Mouse (Mus musculus) liver, adult 2 months (tissue): ENCODE measurements around the gene Sipa1l1. TPM values are rescaled to one million over a fixed set of nuclear protein-coding genes. Genes with fewer than 3 reads are reported as not detected.
A peak's percentile ranks its signal among the peaks of the same experiment; 100 is the strongest.

Experiments used
- DNase-seq: peaks from one replicate; pipeline ENCODE4 v3.0.0-alpha.2; 2011; ENCODE audit warnings: low read depth, low spot score; ENCODE audit errors: extremely low read depth
- H3K27ac ChIP-seq: fragments of 200-500 bp; replicated peaks from 2 replicates; pipeline ENCODE4 v1.5.1; 2012; ENCODE audit warnings: low read depth, mild to moderate bottlenecking, control low read depth, inconsistent platforms, low read length; ENCODE audit not compliant: insufficient read depth
- H3K27me3 ChIP-seq: fragments of 200-500 bp; 2 replicates; pipeline ENCODE4 v1.6.1; 2012; ENCODE audit warnings: mild to moderate bottlenecking, moderate library complexity, low read length, inconsistent platforms; ENCODE audit not compliant: control insufficient read depth, insufficient read depth
- H3K36me3 ChIP-seq: fragments of 200-500 bp; 2 replicates; pipeline ENCODE4 v1.6.1; 2012; ENCODE audit warnings: low read length, inconsistent platforms; ENCODE audit not compliant: control insufficient read depth, insufficient read depth
- H3K4me1 ChIP-seq: fragments of 200-500 bp; 2 replicates; pipeline ENCODE4 v1.6.1; 2011; ENCODE audit warnings: low read length; ENCODE audit not compliant: control insufficient read depth, insufficient read depth
- H3K4me3 ChIP-seq: fragments of 200-500 bp; 2 replicates; pipeline ENCODE4 v1.5.1; 2011; ENCODE audit warnings: low read depth, mild to moderate bottlenecking, control low read depth, low read length, moderate library complexity; ENCODE audit not compliant: insufficient read depth
- H3K79me2 ChIP-seq: fragments of 200-500 bp; 2 replicates; pipeline ENCODE4 v1.6.1; 2012; ENCODE audit warnings: inconsistent platforms, mild to moderate bottlenecking, low read length, moderate library complexity; ENCODE audit not compliant: control insufficient read depth, insufficient read depth
- H3K9ac ChIP-seq: fragments of 200-500 bp; 2 replicates; pipeline ENCODE4 v1.6.1; 2012; ENCODE audit warnings: low read depth, mild to moderate bottlenecking, control low read depth, inconsistent platforms, low read length
- CTCF ChIP-seq: fragments of 200-500 bp; IDR thresholded peaks from 2 replicates; pipeline ENCODE4 v1.5.1; 2011; ENCODE audit warnings: low read depth, low read length, control low read depth
- POLR2A ChIP-seq: fragments of 200-500 bp; IDR thresholded peaks from 2 replicates; pipeline ENCODE4 v1.6.1; 2011; ENCODE audit warnings: low read length, control low read depth; ENCODE audit not compliant: insufficient read depth; ENCODE audit errors: extremely low read depth
- WGBS: fragments of 180-500 bp; shearing (Covaris S2); methylation state at CpG from one replicate; pipeline ENCODE4 v1.1.7; 2018; 5-methylcytosine and 5-hydroxymethylcytosine counted together
- polyA plus RNA-seq: library from polyadenylated mRNA; depleted of rRNA; stranded (reverse); fragments of >200 nt; gene quantifications from 2 replicates; pipeline ENCODE4 v1.2.3, GENCODE M21; 2012
- total RNA-seq: library from RNA; depleted of rRNA; stranded (reverse); fragments of >200 nt; gene quantifications from 2 replicates; pipeline ENCODE4 v1.2.3, GENCODE M21; 2014

Gene Sipa1l1
- total and polyA plus RNA-seq, 2 experiments, result 10.3 to 13.7 TPM

DNA sequence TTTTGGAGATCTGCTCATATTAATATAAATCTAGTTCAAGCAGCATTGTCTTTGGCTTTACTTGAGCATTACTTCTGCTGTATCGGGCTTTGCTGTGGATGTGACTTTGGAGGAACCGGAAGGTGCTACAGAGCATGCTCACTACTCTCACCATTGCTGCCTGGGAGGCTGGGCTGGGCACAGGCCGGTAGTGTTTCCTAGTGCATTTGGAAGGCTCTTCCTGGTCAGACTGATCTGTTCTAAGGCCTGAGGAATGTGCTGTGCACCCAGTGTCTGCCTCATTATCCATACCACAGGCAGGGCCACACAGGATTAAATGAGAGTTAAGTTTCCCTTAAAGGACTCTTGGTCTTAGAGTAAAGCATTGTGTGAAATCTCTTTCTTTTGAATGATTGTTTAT is 79.4 kb downstream of the Sipa1l1 start:
- H3K4me1 ChIP-seq, result no peaks in the 10 kb centered on the region; the same call in 1 of the 2 replicates
- H3K9ac ChIP-seq, result no peak overlapping the region
- H3K36me3 ChIP-seq, result no peaks in the 10 kb centered on the region
- no peak for DNase-seq
- WGBS, result 92% methylated on average over 3 of the region's 3 CpGs
- H3K79me2 ChIP-seq, result peaks cover 12% of the 10 kb centered on the region; the same call in 1 of the 2 replicates
- no peak overlapping the region for H3K27ac ChIP-seq
- no peak overlapping the region for H3K4me3 ChIP-seq
- no peaks in the 10 kb centered on the region for H3K27me3 ChIP-seq
- TF ChIP-seq CTCF (no peak), POLR2A (no peak)

- Histone ChIP-seq H3K4me3 (no peak overlapping the region), H3K36me3 (no peaks in the 10 kb centered on the region), H3K79me2 (peaks cover 16% of the 10 kb centered on the region; the same call in 1 of the 2 replicates), H3K4me1 (peaks cover 1% of the 10 kb centered on the region; the same call in 1 of the 2 replicates), H3K27me3 (no peaks in the 10 kb centered on the region), H3K9ac (no peak overlapping the region), H3K27ac (no peak overlapping the region)
- no peak for TF ChIP-seq POLR2A
- no peak for TF ChIP-seq CTCF
- DNase-seq, result no peak
- 88% methylated on average over 2 of the region's 2 CpGs for WGBS
These were observed 82.2 kb downstream of the Sipa1l1 start for GRCm38 (mm10) chr12:82251328-82251727.

DNA sequence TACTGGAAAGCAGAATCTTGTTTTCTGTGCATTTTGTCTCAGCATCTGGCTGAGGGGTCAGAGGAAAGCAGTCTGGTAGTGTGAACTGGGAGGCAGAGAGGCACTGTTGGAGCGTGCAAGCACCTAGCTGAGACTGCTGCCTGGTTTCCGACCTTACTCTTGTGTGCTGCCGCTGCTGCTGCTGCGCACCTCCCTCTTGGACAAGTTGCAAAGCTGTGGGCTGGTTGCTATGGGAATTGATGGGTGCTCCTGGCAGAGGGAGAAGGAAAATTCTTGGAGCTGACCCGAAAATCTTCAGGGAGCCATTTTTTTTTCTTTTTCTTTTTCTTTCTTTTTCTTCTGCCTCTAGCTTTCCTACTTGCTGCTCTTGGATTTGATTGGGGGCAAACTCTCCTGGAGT is 85.0 kb downstream of the Sipa1l1 start:
- TF ChIP-seq POLR2A, result no peak
- no peak for TF ChIP-seq CTCF
- H3K79me2 ChIP-seq, result peaks cover 8% of the 10 kb centered on the region; the same call in 1 of the 2 replicates
- no peaks in the 10 kb centered on the region for H3K36me3 ChIP-seq
- no peak overlapping the region for H3K9ac ChIP-seq
- H3K27me3 ChIP-seq, result no peaks in the 10 kb centered on the region
- no peak overlapping the region for H3K27ac ChIP-seq
- 83% methylated on average over 5 of the region's 5 CpGs for WGBS
- peaks cover 5% of the 10 kb centered on the region for H3K4me1 ChIP-seq
- no peak overlapping the region for H3K4me3 ChIP-seq
- DNase-seq, result no peak

DNA sequence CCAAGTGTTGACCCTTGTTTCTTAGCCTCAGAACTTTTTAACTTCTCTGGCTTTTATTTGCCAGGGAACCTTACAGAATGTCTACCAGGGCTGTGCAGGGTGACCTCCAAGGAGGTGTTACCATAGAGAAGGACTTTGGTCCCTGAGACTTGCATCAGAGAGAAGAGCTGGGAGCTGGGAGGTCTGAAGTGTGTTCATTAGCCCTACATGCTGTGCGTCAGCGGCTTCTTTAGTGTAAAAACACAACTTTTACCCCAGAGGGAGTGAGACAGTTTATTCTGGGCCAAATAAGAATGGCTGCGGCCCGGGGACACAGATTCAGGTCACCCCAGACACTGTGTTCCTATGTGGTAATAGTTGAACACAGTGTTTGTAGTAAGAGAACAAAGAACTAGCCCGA is 86.9 kb downstream of the Sipa1l1 start:
- peak; percentile 62 for DNase-seq
- Histone ChIP-seq H3K4me1 (peaks cover 5% of the 10 kb centered on the region), H3K36me3 (no peaks in the 10 kb centered on the region), H3K9ac (no peak overlapping the region), H3K27me3 (no peaks in the 10 kb centered on the region), H3K79me2 (peaks cover 7% of the 10 kb centered on the region; the same call in 1 of the 2 replicates), H3K27ac (0 out of 2 replicates have a peak overlapping the region, but pooled peaks have one; percentile 8), H3K4me3 (no peak overlapping the region)
- WGBS, result 72% methylated on average over 5 of the region's 5 CpGs
- TF ChIP-seq CTCF (no peak), POLR2A (no peak)

- no peak for TF ChIP-seq POLR2A
- no peak for TF ChIP-seq CTCF
- Histone ChIP-seq H3K79me2 (peaks cover 7% of the 10 kb centered on the region; the same call in 1 of the 2 replicates), H3K4me3 (no peak overlapping the region), H3K27me3 (no peaks in the 10 kb centered on the region), H3K9ac (no peak overlapping the region), H3K36me3 (no peaks in the 10 kb centered on the region), H3K27ac (no peak overlapping the region), H3K4me1 (peaks cover 5% of the 10 kb centered on the region)
- no peak for DNase-seq
- 80% methylated on average over 6 of the region's 6 CpGs for WGBS
These were observed 87.9 kb downstream of the Sipa1l1 start for GRCm38 (mm10) chr12:82256921-82257500.
